9 mouse cellular contexts compared by ENCODE assay signal in genomic region chr17:53678716-53679115, GRCm38 (mm10). TPM values are rescaled to one million over a fixed set of nuclear protein-coding genes. Genes with fewer than 3 reads are reported as not detected.
DNase-seq lines count a peak whose midpoint lies in the region; ATAC-seq lines count a peak whose summit lies in the region.
"Had no signal": no experiment of that assay in that cellular context is flagged by ENCODE, and none has a peak within 500 bp of the region (broad histone marks: within the 10 kb centered on the region; RNA-seq: fewer than 3 reads in every experiment).

No protein-coding gene starts in this region.

- no peaks in the 10 kb centered on the region for H3K9me3 ChIP-seq in midbrain, embryonic 11.5 days (ENCODE audit: control insufficient read depth, low read length)
- H3K9me3 ChIP-seq in midbrain, embryonic 10.5 days (replicated peaks), result no peaks in the 10 kb centered on the region
- H3K9me3 ChIP-seq in intestine, embryonic 15.5 days, result no peaks in the 10 kb centered on the region
- H3K9me3 ChIP-seq: limb, embryonic 12.5 days had no signal

- H3K27ac ChIP-seq in midbrain, embryonic 11.5 days (ENCODE audit: low read depth, low read length), result no peak overlapping the region
- no peak overlapping the region for H3K27ac ChIP-seq in midbrain, embryonic 10.5 days (replicated peaks)
- no peak overlapping the region for H3K27ac ChIP-seq in intestine, embryonic 15.5 days
- H3K27ac ChIP-seq: limb, embryonic 12.5 days had no signal

- H3K9ac ChIP-seq in midbrain, embryonic 11.5 days (ENCODE audit: low read length), result no peak overlapping the region
- H3K9ac ChIP-seq in intestine, embryonic 15.5 days, result no peak overlapping the region
- H3K9ac ChIP-seq: limb, embryonic 12.5 days had no signal

- peak; percentile 42; the same call in 1 of the 2 replicates for ATAC-seq in midbrain, embryonic 11.5 days (ENCODE audit: low FRiP score)
- no peak for ATAC-seq in intestine, embryonic 15.5 days

- intact Hi-C loops in left cerebral cortex, postnatal 14 days (cut with DNase I), result loop anchor here (5.0 kb wide), 1 partner anchor 154 kb away; no protein-coding TSS in a partner anchor

- DNase-seq in midbrain, embryonic 11.5 days (ENCODE audit: low spot score, missing footprints), result no peak
- no peak for DNase-seq in midbrain, embryonic 10.5 days (ENCODE audit: low spot score)
- peak; percentile 90 for DNase-seq in cerebellum, adult 9-11 months
- DNase-seq in kidney, adult 18-20 months, result peak; percentile 13
- DNase-seq in left cerebral cortex, postnatal 14 days (ENCODE audit: low spot score in 2 of 2), result peak; percentile 59 to 66
- peak; percentile 75 for DNase-seq in retina, embryonic 14.5 days (ENCODE audit: low spot score)
- DNase-seq in gastrocnemius, adult 18-20 months (ENCODE audit: low spot score), result no peak

- no peak overlapping the region for H3K4me2 ChIP-seq in midbrain, embryonic 11.5 days
- no peak overlapping the region for H3K4me2 ChIP-seq in intestine, embryonic 15.5 days (replicated peaks)
- H3K4me2 ChIP-seq: limb, embryonic 12.5 days had no signal

- H3K27me3 ChIP-seq in midbrain, embryonic 11.5 days (ENCODE audit: control insufficient read depth, insufficient read depth, low read length), result no peaks in the 10 kb centered on the region
- no peaks in the 10 kb centered on the region for H3K27me3 ChIP-seq in midbrain, embryonic 10.5 days (ENCODE audit: low read depth, poor library complexity, severe bottlenecking)
- no peaks in the 10 kb centered on the region for H3K27me3 ChIP-seq in intestine, embryonic 15.5 days (replicated peaks)
- H3K27me3 ChIP-seq: limb, embryonic 12.5 days had no signal

- peaks cover 3% of the 10 kb centered on the region for H3K36me3 ChIP-seq in midbrain, embryonic 11.5 days (ENCODE audit: control insufficient read depth, insufficient read depth, low read length)
- peaks cover 98% of the 10 kb centered on the region for H3K36me3 ChIP-seq in midbrain, embryonic 10.5 days
- H3K36me3 ChIP-seq in intestine, embryonic 15.5 days, result peaks cover 19% of the 10 kb centered on the region; the same call in 1 of the 2 replicates

- no peak overlapping the region for H3K4me3 ChIP-seq in midbrain, embryonic 11.5 days (ENCODE audit: low read depth, low read length)
- H3K4me3 ChIP-seq in midbrain, embryonic 10.5 days, result no peak overlapping the region
- H3K4me3 ChIP-seq in intestine, embryonic 15.5 days (replicated peaks), result no peak overlapping the region
- H3K4me3 ChIP-seq: limb, embryonic 12.5 days had no signal

- WGBS in midbrain, embryonic 11.5 days, result 88% methylated on average over 8 of the region's 8 CpGs
- WGBS in midbrain, embryonic 10.5 days, result 92% methylated on average over 8 of the region's 8 CpGs
- WGBS in intestine, embryonic 15.5 days, result 78% methylated on average over 8 of the region's 8 CpGs

- H3K4me1 ChIP-seq in midbrain, embryonic 11.5 days (ENCODE audit: control insufficient read depth, insufficient read depth, low read length), result no peaks in the 10 kb centered on the region
- no peaks in the 10 kb centered on the region for H3K4me1 ChIP-seq in midbrain, embryonic 10.5 days
- H3K4me1 ChIP-seq in intestine, embryonic 15.5 days (replicated peaks), result no peaks in the 10 kb centered on the region
- H3K4me1 ChIP-seq: limb, embryonic 12.5 days had no signal

RNA-seq across cellular contexts. Expression of gene Sgo1, which starts 10.4 kb away (rescaled TPM):
- 52.3 and 56.2 TPM in 2 replicates for polyA plus RNA-seq in midbrain, embryonic 11.5 days (2014; fragmentation: Nextera tagmentation; extraction: Ambion mirVana)
- polyA plus RNA-seq in midbrain, embryonic 10.5 days (2016; fragmentation: Nextera tagmentation; extraction: Ambion mirVana), result 45.7 and 49.5 TPM in 2 replicates
- total RNA-seq in left cerebral cortex, postnatal 14 days (2021), result under 1 TPM; 0.22 to 0.49 TPM
- polyA plus RNA-seq in intestine, embryonic 15.5 days (2015; fragmentation: Nextera tagmentation; extraction: Ambion mirVana), result 27.8 and 36.0 TPM in 2 replicates
- not detected for total RNA-seq in gastrocnemius, adult 18-20 months (2021)

Comparison
In these comparisons a context has a peak if more than half of its experiments do, and no peak if none do; other contexts are left out.
1. DNase-seq: peak in cerebellum, adult 9-11 months (single experiment), kidney, adult 18-20 months (single experiment), left cerebral cortex, postnatal 14 days (2 of 2) and retina, embryonic 14.5 days (single experiment); none in midbrain, embryonic 11.5 days (single experiment), midbrain, embryonic 10.5 days (single experiment) and gastrocnemius, adult 18-20 months (single experiment).